Mouse (Mus musculus): ENCODE measurements around the gene Nat8f2. TPM values are rescaled to one million over a fixed set of nuclear protein-coding genes. Genes with fewer than 3 reads are reported as not detected.
A peak's percentile ranks its signal among the peaks of the same experiment; 100 is the strongest.
"Not testable (repeated sequence)": the region's sequence is repeated elsewhere in the genome, so short reads cannot be mapped to it uniquely, and the experiment has no call there.

Gene Nat8f2
- not detected in 2 replicates for polyA plus RNA-seq (2014; fragmentation: Nextera tagmentation; extraction: Ambion mirVana)

GRCm38 (mm10) chr6:85869006-85869405 is at the start of gene Nat8f2:
Nat8f2 (minus strand) TSS chr6:85869158.
- H3K9ac ChIP-seq (ENCODE audit: low read length); H3K27me3 ChIP-seq (ENCODE audit: control insufficient read depth, insufficient read depth, low read length); ATAC-seq (ENCODE audit: insufficient number of reproducible peaks, insufficient read depth, low FRiP score, low read depth); H3K4me1 ChIP-seq (ENCODE audit: control insufficient read depth in 2 of 2, insufficient read depth in 2 of 2, low read length in 2 of 2); H3K36me3 ChIP-seq (ENCODE audit: control insufficient read depth, insufficient read depth, low read length); H3K27ac ChIP-seq (replicated peaks in 1 of 2; ENCODE audit: control insufficient read depth in 1 of 2, insufficient read depth in 1 of 2, low read depth in 2 of 2, low read length in 2 of 2); H3K9me3 ChIP-seq (ENCODE audit: control insufficient read depth, low read length); H3K4me2 ChIP-seq (ENCODE audit: low read length); H3K4me3 ChIP-seq (ENCODE audit: control insufficient read depth in 1 of 2, insufficient read depth in 1 of 2, low read depth in 1 of 2, low read length in 2 of 2): not testable (repeated sequence)
- WGBS, result 79% methylated on average over 5 of the region's 5 CpGs

- H3K27me3 ChIP-seq (ENCODE audit: control insufficient read depth, insufficient read depth, low read length); ATAC-seq (ENCODE audit: insufficient number of reproducible peaks, insufficient read depth, low FRiP score, low read depth); H3K27ac ChIP-seq (replicated peaks in 1 of 2; ENCODE audit: control insufficient read depth in 1 of 2, insufficient read depth in 1 of 2, low read depth in 2 of 2, low read length in 2 of 2); H3K9me3 ChIP-seq (ENCODE audit: control insufficient read depth, low read length); H3K4me2 ChIP-seq (ENCODE audit: low read length); H3K4me1 ChIP-seq (ENCODE audit: control insufficient read depth in 2 of 2, insufficient read depth in 2 of 2, low read length in 2 of 2); H3K9ac ChIP-seq (ENCODE audit: low read length); H3K4me3 ChIP-seq (ENCODE audit: control insufficient read depth in 1 of 2, insufficient read depth in 1 of 2, low read depth in 1 of 2, low read length in 2 of 2): not testable (repeated sequence)
- 93% methylated on average over 3 of the region's 3 CpGs for WGBS
- peaks cover 16% of the 10 kb centered on the region for H3K36me3 ChIP-seq (ENCODE audit: control insufficient read depth, insufficient read depth, low read length)
Measured at GRCm38 (mm10) chr6:85918341-85918740, 49.4 kb upstream of the Nat8f2 start.

- Histone ChIP-seq H3K4me1 (ENCODE audit: control insufficient read depth in 2 of 2, insufficient read depth in 2 of 2, low read length in 2 of 2) (peaks cover 0 to 8% of the 10 kb centered on the region in 2 experiments; a peak in 2 of 4 replicates), H3K27ac (replicated peaks in 1 of 2; ENCODE audit: control insufficient read depth in 1 of 2, insufficient read depth in 1 of 2, low read depth in 2 of 2, low read length in 2 of 2) (peak overlapping the region in 1 of 2 experiments; percentile 76; a peak in 2 of 4 replicates), H3K9ac (ENCODE audit: low read length) (peak overlapping the region; percentile 81), H3K9me3 (ENCODE audit: control insufficient read depth, low read length) (no peaks in the 10 kb centered on the region), H3K27me3 (ENCODE audit: control insufficient read depth, insufficient read depth, low read length) (no peaks in the 10 kb centered on the region), H3K36me3 (ENCODE audit: control insufficient read depth, insufficient read depth, low read length) (peaks cover 3% of the 10 kb centered on the region; the same call in 1 of the 2 replicates), H3K4me3 (ENCODE audit: control insufficient read depth in 1 of 2, insufficient read depth in 1 of 2, low read depth in 1 of 2, low read length in 2 of 2) (peak overlapping the region; percentile 56 to 82; a peak in 3 of 4 replicates), H3K4me2 (ENCODE audit: low read length) (peak overlapping the region; percentile 78)
- 86% methylated on average over 6 of the region's 6 CpGs for WGBS
- ATAC-seq (ENCODE audit: insufficient number of reproducible peaks, insufficient read depth, low FRiP score, low read depth), result no peak
Measured at GRCm38 (mm10) chr6:85916596-85916995, 47.6 kb upstream of the Nat8f2 start.

- Histone ChIP-seq H3K4me3 (ENCODE audit: control insufficient read depth in 1 of 2, insufficient read depth in 1 of 2, low read depth in 1 of 2, low read length in 2 of 2) (peak within 1 kb of the TSS; percentile 56 to 82), H3K9ac (ENCODE audit: low read length) (peak within 1 kb of the TSS; percentile 81), H3K27ac (replicated peaks in 1 of 2; ENCODE audit: control insufficient read depth in 1 of 2, insufficient read depth in 1 of 2, low read depth in 2 of 2, low read length in 2 of 2) (peak within 1 kb of the TSS; percentile 76 to 93), H3K4me2 (ENCODE audit: low read length) (peak within 1 kb of the TSS; percentile 78)
- not testable (repeated sequence) for H3K9me3 ChIP-seq (ENCODE audit: control insufficient read depth, low read length); H3K4me1 ChIP-seq (ENCODE audit: control insufficient read depth in 2 of 2, insufficient read depth in 2 of 2, low read length in 2 of 2); H3K36me3 ChIP-seq (ENCODE audit: control insufficient read depth, insufficient read depth, low read length); H3K27me3 ChIP-seq (ENCODE audit: control insufficient read depth, insufficient read depth, low read length)
- WGBS, result under 1% methylated on average over 60 of the region's 61 CpGs
- ATAC-seq (ENCODE audit: insufficient number of reproducible peaks, insufficient read depth, low FRiP score, low read depth), result peak; percentile 94
Measured at GRCm38 (mm10) chr6:85915539-85916513, 46.9 kb upstream of the Nat8f2 start, which contains the start of gene Nat8f1. Nat8f1 (minus strand) TSS chr6:85915687.

- Histone ChIP-seq H3K9me3 (ENCODE audit: control insufficient read depth, low read length) (no peaks in the 10 kb centered on the region), H3K27ac (replicated peaks in 1 of 2; ENCODE audit: control insufficient read depth in 1 of 2, insufficient read depth in 1 of 2, low read depth in 2 of 2, low read length in 2 of 2) (peak overlapping the region; percentile 76 to 93), H3K4me2 (ENCODE audit: low read length) (peak overlapping the region; percentile 78), H3K4me3 (ENCODE audit: control insufficient read depth in 1 of 2, insufficient read depth in 1 of 2, low read depth in 1 of 2, low read length in 2 of 2) (peak overlapping the region; percentile 56 to 82), H3K27me3 (ENCODE audit: control insufficient read depth, insufficient read depth, low read length) (no peaks in the 10 kb centered on the region), H3K4me1 (ENCODE audit: control insufficient read depth in 2 of 2, insufficient read depth in 2 of 2, low read length in 2 of 2) (peaks cover 0 to 8% of the 10 kb centered on the region in 2 experiments; a peak in 2 of 4 replicates), H3K9ac (ENCODE audit: low read length) (peak overlapping the region; percentile 81), H3K36me3 (ENCODE audit: control insufficient read depth, insufficient read depth, low read length) (no peaks in the 10 kb centered on the region)
- 4% methylated on average over 11 of the region's 11 CpGs for WGBS
- ATAC-seq (ENCODE audit: insufficient number of reproducible peaks, insufficient read depth, low FRiP score, low read depth), result no peak
Measured at GRCm38 (mm10) chr6:85915141-85915538, 46.2 kb upstream of the Nat8f2 start.

- Histone ChIP-seq H3K27ac (replicated peaks in 1 of 2; ENCODE audit: control insufficient read depth in 1 of 2, insufficient read depth in 1 of 2, low read depth in 2 of 2, low read length in 2 of 2) (no peak within 1 kb of the TSS), H3K9ac (ENCODE audit: low read length) (no peak within 1 kb of the TSS), H3K4me2 (ENCODE audit: low read length) (no peak within 1 kb of the TSS), H3K9me3 (ENCODE audit: control insufficient read depth, low read length) (no peaks in the 10 kb centered on the region), H3K36me3 (ENCODE audit: control insufficient read depth, insufficient read depth, low read length) (no peaks in the 10 kb centered on the region), H3K27me3 (ENCODE audit: control insufficient read depth, insufficient read depth, low read length) (no peaks in the 10 kb centered on the region), H3K4me1 (ENCODE audit: control insufficient read depth in 2 of 2, insufficient read depth in 2 of 2, low read length in 2 of 2) (peaks cover 0 to 8% of the 10 kb centered on the region in 2 experiments; a peak in 2 of 4 replicates), H3K4me3 (ENCODE audit: control insufficient read depth in 1 of 2, insufficient read depth in 1 of 2, low read depth in 1 of 2, low read length in 2 of 2) (no peak within 1 kb of the TSS)
- WGBS, result 84% methylated on average over 3 of the region's 3 CpGs
- no peak for ATAC-seq (ENCODE audit: insufficient number of reproducible peaks, insufficient read depth, low FRiP score, low read depth)
Measured at GRCm38 (mm10) chr6:85911587-85911986, 42.6 kb upstream of the Nat8f2 start, which contains the start of gene Tprkb. Tprkb (plus strand) TSS chr6:85911865.

GRCm38 (mm10) chr6:85909704-85910103 is 40.7 kb upstream of the Nat8f2 start:
- Histone ChIP-seq H3K36me3 (ENCODE audit: control insufficient read depth, insufficient read depth, low read length) (no peaks in the 10 kb centered on the region), H3K9me3 (ENCODE audit: control insufficient read depth, low read length) (no peaks in the 10 kb centered on the region), H3K4me3 (ENCODE audit: control insufficient read depth in 1 of 2, insufficient read depth in 1 of 2, low read depth in 1 of 2, low read length in 2 of 2) (no peak overlapping the region), H3K27me3 (ENCODE audit: control insufficient read depth, insufficient read depth, low read length) (no peaks in the 10 kb centered on the region), H3K9ac (ENCODE audit: low read length) (no peak overlapping the region), H3K4me1 (ENCODE audit: control insufficient read depth in 2 of 2, insufficient read depth in 2 of 2, low read length in 2 of 2) (peaks cover 0 to under 1% of the 10 kb centered on the region in 2 experiments; a peak in 1 of 4 replicates), H3K27ac (replicated peaks in 1 of 2; ENCODE audit: control insufficient read depth in 1 of 2, insufficient read depth in 1 of 2, low read depth in 2 of 2, low read length in 2 of 2) (no peak overlapping the region), H3K4me2 (ENCODE audit: low read length) (no peak overlapping the region)
- ATAC-seq (ENCODE audit: insufficient number of reproducible peaks, insufficient read depth, low FRiP score, low read depth), result no peak
- 94% methylated on average over 1 of the region's 1 CpGs for WGBS
